Mouse (Mus musculus) midbrain, embryonic 12.5 days (tissue): ENCODE measurements at regions not wholly inside any gene's neighbourhood (a gene's known extent, or its start where the extent isn't known, plus 50 kb on each side); places are given as distances from the start of the nearest gene placed in this dataset.
A peak's percentile ranks its signal among the peaks of the same experiment; 100 is the strongest.
"Not testable (repeated sequence)": the region's sequence is repeated elsewhere in the genome, so short reads cannot be mapped to it uniquely, and the experiment has no call there.

Source experiments
- ATAC-seq: fragments of 200-750 bp; cut with Nextera tagmentation; 2 replicates; pipeline ENCODE4 v1.8.0; 2017; ENCODE audit warnings: low read depth, moderate TSS enrichment, moderate library complexity; ENCODE audit not compliant: low FRiP score
- H3K27ac ChIP-seq: fragments of 300-500 bp; sonication (generic); replicated peaks from 2 replicates; pipeline ENCODE4 v1.5.1; 2016; ENCODE audit warnings: mild to moderate bottlenecking
- H3K27me3 ChIP-seq: fragments of 300-500 bp; sonication (generic); 2 replicates; pipeline ENCODE4 v1.6.1; 2016; ENCODE audit warnings: mild to moderate bottlenecking
- H3K36me3 ChIP-seq: fragments of 300-500 bp; sonication (generic); 2 replicates; pipeline ENCODE4 v1.6.1; 2016
- H3K4me1 ChIP-seq: fragments of 300-500 bp; sonication (generic); 2 replicates; pipeline ENCODE4 v1.6.1; 2016
- H3K4me2 ChIP-seq: fragments of 300-500 bp; sonication (generic); replicated peaks from 2 replicates; pipeline ENCODE4 v1.6.1; 2016; ENCODE audit warnings: mild to moderate bottlenecking, moderate library complexity
- H3K4me3 ChIP-seq: fragments of 300-500 bp; sonication (generic); 2 replicates; pipeline ENCODE4 v1.5.1; 2016; ENCODE audit warnings: mild to moderate bottlenecking
- H3K9ac ChIP-seq: fragments of 300-500 bp; sonication (generic); replicated peaks from 2 replicates; pipeline ENCODE4 v1.6.1; 2016; ENCODE audit warnings: mild to moderate bottlenecking, moderate library complexity
- H3K9me3 ChIP-seq: fragments of 300-500 bp; sonication (generic); 2 replicates; pipeline ENCODE4 v1.6.1; 2016; ENCODE audit warnings: mild to moderate bottlenecking
- WGBS: fragments of 180-500 bp; shearing (Covaris S2); methylation state at CpG from one replicate; pipeline ENCODE4 v1.1.7; 2016; 5-methylcytosine and 5-hydroxymethylcytosine counted together

DNA sequence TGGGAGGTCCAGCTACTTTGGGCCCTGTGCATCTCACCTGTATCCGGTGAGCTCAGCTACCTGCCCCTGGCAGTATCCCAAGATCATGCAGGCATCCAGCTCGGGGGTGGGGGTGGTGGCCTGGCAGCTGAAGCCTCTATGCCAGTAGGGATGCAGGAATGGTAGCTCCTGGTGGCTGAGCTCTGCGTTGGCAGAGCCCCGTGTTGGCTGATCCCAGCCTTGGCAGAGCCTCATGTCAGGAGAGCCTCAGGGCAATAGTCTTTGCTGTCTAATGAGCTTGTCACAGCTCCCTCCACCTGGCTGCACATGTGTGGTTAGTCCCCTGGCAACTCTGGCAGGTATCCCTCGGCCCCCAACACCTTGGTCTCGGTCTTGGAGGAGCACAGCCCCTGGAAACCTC lies 153.6 kb downstream of the Kif26a start:
- Histone ChIP-seq H3K36me3 (no peaks in the 10 kb centered on the region), H3K9ac (no peak overlapping the region), H3K4me3 (no peak overlapping the region), H3K4me2 (no peak overlapping the region), H3K4me1 (peaks cover 40% of the 10 kb centered on the region), H3K27me3 (peaks cover 57% of the 10 kb centered on the region), H3K27ac (peak overlapping the region; percentile 35; the same call in 1 of the 2 replicates), H3K9me3 (no peaks in the 10 kb centered on the region)
- ATAC-seq, result no peak
- WGBS, result 81% methylated on average over 6 of the region's 6 CpGs

DNA sequence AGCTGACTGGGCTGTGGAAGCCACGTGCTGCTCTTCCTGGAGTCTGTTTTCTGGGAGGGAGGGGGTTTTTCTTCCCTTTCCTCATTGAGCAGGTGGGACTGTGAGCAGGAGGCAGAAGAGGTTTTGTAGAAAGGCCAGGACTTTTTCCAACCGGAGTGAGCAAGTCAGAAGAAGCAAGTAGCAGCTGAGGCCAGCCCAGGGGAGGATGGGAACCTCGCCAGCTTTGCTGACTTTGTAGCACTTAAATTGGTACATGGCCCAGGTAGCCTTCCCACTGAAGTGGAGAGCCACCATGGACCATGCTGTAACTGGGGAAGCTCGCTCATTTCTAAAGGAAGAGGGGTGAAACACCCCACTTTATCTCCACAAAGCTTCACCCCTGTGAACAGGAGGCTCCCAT lies 154.1 kb downstream of the Kif26a start:
- ATAC-seq, result no peak
- Histone ChIP-seq H3K9ac (no peak overlapping the region), H3K27me3 (peaks cover 58% of the 10 kb centered on the region), H3K36me3 (no peaks in the 10 kb centered on the region), H3K4me2 (no peak overlapping the region), H3K4me1 (peaks cover 42% of the 10 kb centered on the region), H3K9me3 (no peaks in the 10 kb centered on the region), H3K4me3 (no peak overlapping the region), H3K27ac (no peak overlapping the region)
- WGBS, result 73% methylated on average over 4 of the region's 4 CpGs

DNA sequence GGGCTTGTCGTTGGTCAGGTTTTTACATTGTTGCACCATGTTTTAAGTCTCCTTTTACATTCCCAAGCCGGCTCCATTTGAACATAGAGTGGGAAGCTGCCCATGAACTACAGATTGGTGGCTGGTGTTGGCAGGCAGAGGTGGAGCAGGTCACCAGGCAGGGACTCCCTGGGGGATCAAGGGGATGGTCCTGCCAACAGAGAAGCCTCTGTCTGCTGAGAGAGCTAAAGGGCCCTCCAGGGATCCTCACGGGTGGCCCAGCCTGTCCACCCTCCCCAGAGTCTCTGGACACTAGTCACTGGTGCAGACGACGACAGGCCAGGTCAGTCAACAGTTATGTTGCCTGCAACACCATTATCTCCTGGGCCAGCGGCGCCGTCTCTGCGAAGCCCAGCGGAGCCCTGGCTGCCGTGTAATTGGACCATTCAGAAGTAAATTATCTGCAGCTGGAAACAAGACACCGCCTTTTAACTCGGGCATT lies 155.4 kb downstream of the Kif26a start:
- H3K9ac ChIP-seq, result no peak overlapping the region
- H3K27me3 ChIP-seq, result peaks cover 54% of the 10 kb centered on the region
- H3K36me3 ChIP-seq, result no peaks in the 10 kb centered on the region
- H3K4me3 ChIP-seq, result no peak overlapping the region
- H3K4me1 ChIP-seq, result peaks cover 42% of the 10 kb centered on the region
- H3K27ac ChIP-seq, result peak overlapping the region; percentile 43; the same call in 1 of the 2 replicates
- peak; percentile 41; the same call in 1 of the 2 replicates for ATAC-seq
- 6% methylated on average over 13 of the region's 13 CpGs for WGBS
- peak overlapping the region; percentile 26 for H3K4me2 ChIP-seq
- no peaks in the 10 kb centered on the region for H3K9me3 ChIP-seq

DNA sequence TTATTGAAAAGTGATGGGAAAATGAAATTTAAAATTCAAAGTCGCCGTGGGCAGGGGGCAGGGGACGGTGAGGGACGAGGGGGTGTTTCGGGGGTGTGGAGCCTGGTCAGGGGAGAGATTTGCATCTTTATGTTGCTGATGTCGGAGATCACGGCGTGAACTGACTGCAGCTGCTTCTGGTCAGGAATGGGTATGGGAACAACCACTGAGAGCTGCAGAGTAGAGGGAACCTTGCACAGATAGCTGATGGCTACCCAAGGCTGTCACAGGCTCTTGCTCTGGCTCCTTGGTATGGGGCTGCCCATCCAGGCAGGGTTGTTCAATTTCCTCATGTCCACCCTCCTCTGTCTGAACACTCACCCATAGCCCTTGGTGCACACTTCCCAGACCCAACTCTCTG lies 155.9 kb downstream of the Kif26a start:
- Histone ChIP-seq H3K4me3 (no peak overlapping the region), H3K27ac (0 out of 2 replicates have a peak overlapping the region, but pooled peaks have one; percentile 7), H3K4me1 (peaks cover 42% of the 10 kb centered on the region), H3K36me3 (no peaks in the 10 kb centered on the region), H3K4me2 (peak overlapping the region; percentile 26), H3K27me3 (peaks cover 54% of the 10 kb centered on the region), H3K9me3 (no peaks in the 10 kb centered on the region), H3K9ac (no peak overlapping the region)
- 7% methylated on average over 8 of the region's 8 CpGs for WGBS
- ATAC-seq, result peak; percentile 44; the same call in 1 of the 2 replicates

DNA sequence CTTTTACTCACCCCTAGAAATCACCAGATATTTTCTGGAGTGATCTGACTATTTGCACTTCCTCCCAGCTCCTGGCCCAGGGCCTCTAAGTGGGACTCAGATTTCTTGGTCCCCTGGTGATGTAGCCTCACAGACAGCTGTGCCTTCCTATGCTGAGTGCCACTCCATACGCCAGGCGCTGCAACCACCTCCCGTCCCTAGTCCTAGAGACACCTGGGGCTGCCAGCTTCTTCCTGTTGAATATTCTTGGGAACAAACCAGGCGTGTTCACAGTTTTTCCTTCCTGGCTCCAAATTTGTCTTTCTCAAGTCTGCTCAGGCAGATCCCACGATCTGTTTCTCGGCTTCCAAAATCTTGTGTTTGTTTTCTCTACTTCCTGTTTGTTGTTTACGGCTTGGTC lies 160.2 kb downstream of the Kif26a start:
- Histone ChIP-seq H3K9me3 (no peaks in the 10 kb centered on the region), H3K4me1 (peaks cover 32% of the 10 kb centered on the region), H3K36me3 (no peaks in the 10 kb centered on the region), H3K27ac (no peak overlapping the region), H3K27me3 (peaks cover 29% of the 10 kb centered on the region), H3K4me2 (no peak overlapping the region), H3K9ac (no peak overlapping the region), H3K4me3 (no peak overlapping the region)
- no peak for ATAC-seq
- WGBS, result 73% methylated on average over 7 of the region's 7 CpGs

DNA sequence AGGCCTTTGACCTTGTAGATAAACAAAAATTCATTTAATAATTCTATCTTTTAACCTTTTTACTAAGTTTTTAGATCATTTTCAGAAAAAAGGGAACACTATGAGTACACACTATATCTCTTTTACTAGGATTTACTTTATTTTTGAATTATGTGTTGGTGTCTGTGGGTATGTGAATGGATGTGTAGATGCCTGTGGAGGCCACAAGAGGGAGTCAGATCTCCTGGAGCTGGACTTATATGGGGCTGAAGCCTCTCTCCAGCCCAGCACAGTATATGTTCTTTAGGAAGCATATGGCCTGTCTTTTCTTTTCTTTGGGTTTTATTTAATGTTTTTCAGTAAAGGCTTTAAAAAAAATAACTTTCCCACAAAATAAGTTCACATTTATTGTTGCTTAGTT lies 162.0 kb downstream of the Kif26a start:
- no peaks in the 10 kb centered on the region for H3K36me3 ChIP-seq
- H3K4me2 ChIP-seq, result no peak overlapping the region
- H3K9me3 ChIP-seq, result no peaks in the 10 kb centered on the region
- no peak overlapping the region for H3K4me3 ChIP-seq
- no peak overlapping the region for H3K27ac ChIP-seq
- no peak overlapping the region for H3K9ac ChIP-seq
- peaks cover 22% of the 10 kb centered on the region for H3K27me3 ChIP-seq
- no peak for ATAC-seq
- H3K4me1 ChIP-seq, result peaks cover 23% of the 10 kb centered on the region

DNA sequence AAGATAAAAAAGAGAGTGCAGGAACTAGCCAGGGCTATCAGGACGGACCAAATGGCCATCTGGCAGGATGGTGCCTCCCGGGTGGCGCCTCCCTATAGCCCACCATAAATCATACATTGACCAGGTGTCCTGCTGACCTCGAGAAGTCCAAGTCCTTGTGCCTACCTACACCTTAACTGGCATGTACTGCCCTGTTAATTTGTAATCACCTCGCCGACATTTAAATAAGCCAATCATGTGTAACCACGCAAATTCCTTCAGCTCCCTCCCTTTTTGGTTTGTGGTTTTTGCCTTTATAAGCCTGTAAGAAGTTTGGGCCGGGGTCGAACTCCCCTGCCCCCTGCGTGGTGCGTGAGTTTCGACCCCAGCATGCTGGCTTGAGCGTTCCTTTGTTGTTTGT lies 163.1 kb downstream of the Kif26a start:
- H3K4me1 ChIP-seq, result peaks cover 23% of the 10 kb centered on the region
- not testable (repeated sequence) for H3K27ac ChIP-seq, H3K9me3 ChIP-seq, ATAC-seq, H3K36me3 ChIP-seq, H3K4me2 ChIP-seq, H3K9ac ChIP-seq, H3K4me3 ChIP-seq
- WGBS, result 93% methylated on average over 13 of the region's 13 CpGs
- peaks cover 12% of the 10 kb centered on the region for H3K27me3 ChIP-seq

DNA sequence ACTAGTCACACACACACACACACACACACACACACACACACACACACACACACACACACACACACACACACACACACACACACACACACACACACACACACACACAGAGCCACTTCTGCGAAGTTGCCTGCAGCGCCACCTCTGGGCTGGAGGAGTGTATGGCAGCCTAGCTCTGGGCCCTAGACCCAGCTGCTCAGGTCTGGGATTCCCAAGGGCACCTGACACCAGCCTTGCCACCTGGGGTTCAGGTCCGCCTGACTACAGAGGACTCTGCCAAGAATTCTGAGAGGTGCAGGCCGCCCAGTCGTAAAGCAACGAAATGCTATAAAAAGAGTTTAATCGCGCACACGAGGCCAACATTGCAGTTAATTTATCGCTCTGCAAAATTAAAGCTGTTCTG lies 163.8 kb downstream of the Kif26a start:
- Histone ChIP-seq H3K4me1 (peaks cover 23% of the 10 kb centered on the region), H3K27me3 (peaks cover 10% of the 10 kb centered on the region), H3K27ac (no peak overlapping the region), H3K4me3 (no peak overlapping the region), H3K4me2 (no peak overlapping the region), H3K36me3 (no peaks in the 10 kb centered on the region), H3K9me3 (no peaks in the 10 kb centered on the region), H3K9ac (no peak overlapping the region)
- ATAC-seq, result no peak
- whole genome bisulfite sequencing, result 93% methylated on average over 10 of the region's 10 CpGs

DNA sequence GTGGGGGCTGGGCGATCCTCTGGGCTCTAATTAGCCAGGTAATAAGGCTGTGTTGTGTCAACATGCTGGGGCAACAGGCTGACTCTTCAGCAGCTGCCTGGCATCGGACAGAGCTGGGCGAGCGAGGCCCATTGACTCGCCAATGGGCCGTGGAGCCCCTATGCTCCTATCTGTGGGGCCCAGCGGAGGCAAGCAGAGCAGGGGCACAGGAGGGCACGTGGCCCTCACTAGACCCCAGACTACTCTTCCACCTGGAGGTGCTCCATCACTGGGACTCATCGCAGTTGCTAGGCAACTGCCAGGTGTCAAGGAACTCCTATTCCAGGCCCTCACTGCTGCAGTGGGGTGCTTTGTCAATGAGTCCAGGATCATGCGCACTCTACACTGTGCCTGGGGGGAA lies 164.7 kb downstream of the Kif26a start:
- H3K27me3 ChIP-seq, result peaks cover 5% of the 10 kb centered on the region; the same call in 1 of the 2 replicates
- no peak overlapping the region for H3K27ac ChIP-seq
- no peak overlapping the region for H3K9ac ChIP-seq
- no peak for ATAC-seq
- WGBS, result 88% methylated on average over 10 of the region's 10 CpGs
- H3K36me3 ChIP-seq, result no peaks in the 10 kb centered on the region
- H3K4me2 ChIP-seq, result no peak overlapping the region
- peaks cover 8% of the 10 kb centered on the region; the same call in 1 of the 2 replicates for H3K9me3 ChIP-seq
- H3K4me3 ChIP-seq, result no peak overlapping the region
- H3K4me1 ChIP-seq, result peaks cover 18% of the 10 kb centered on the region

DNA sequence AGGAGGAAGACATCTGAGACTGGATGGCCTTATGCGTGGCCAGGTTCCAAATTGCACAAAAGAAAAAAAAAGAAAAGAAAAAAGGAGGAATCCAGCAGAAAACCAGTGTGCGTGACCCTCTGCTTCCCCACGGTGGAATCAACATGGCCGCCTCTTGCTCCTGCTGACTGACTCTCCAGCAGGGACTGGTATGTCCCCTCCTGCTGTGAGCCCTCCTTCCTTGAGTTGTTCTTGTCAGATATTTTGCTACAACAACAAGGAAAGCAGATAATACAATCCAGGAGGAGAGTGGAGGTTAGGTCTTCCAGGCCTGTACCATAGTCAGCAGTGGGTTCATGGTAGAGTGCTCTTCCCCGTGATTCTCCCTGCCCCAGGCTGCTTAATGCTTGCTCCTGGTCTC lies 168.8 kb downstream of the Kif26a start:
- WGBS, result 91% methylated on average over 5 of the region's 5 CpGs
- H3K27ac ChIP-seq, result no peak overlapping the region
- peaks cover 21% of the 10 kb centered on the region for H3K27me3 ChIP-seq
- no peak overlapping the region for H3K4me2 ChIP-seq
- no peaks in the 10 kb centered on the region for H3K36me3 ChIP-seq
- peaks cover 18% of the 10 kb centered on the region for H3K4me1 ChIP-seq
- H3K9ac ChIP-seq, result no peak overlapping the region
- ATAC-seq, result no peak
- no peak overlapping the region for H3K4me3 ChIP-seq
- peaks cover 8% of the 10 kb centered on the region; the same call in 1 of the 2 replicates for H3K9me3 ChIP-seq

DNA sequence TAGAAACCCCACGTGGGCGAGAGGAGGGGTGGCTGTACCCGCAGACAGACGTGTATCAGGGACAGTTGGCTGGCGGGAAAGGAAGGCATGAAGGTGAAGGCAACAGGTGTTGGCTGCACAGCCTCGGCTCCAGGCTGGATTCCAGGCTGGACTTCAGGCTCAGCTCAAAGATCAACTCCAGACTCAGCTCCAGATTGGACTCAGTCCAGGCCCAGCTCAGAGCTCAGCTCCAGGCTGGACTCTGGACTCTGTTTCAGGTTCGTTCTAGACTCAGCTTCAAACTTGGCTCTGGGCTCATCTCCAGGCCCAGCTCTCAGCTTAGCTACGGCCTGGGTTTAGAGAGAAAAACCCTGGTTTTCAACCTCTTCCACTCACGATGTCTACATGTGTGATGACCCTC lies 171.2 kb downstream of the Kif26a start:
- WGBS, result 93% methylated on average over 9 of the region's 9 CpGs
- H3K4me3 ChIP-seq, result no peak overlapping the region
- H3K27ac ChIP-seq, result no peak overlapping the region
- peaks cover 8% of the 10 kb centered on the region; the same call in 1 of the 2 replicates for H3K9me3 ChIP-seq
- H3K9ac ChIP-seq, result no peak overlapping the region
- H3K4me1 ChIP-seq, result peaks cover 2% of the 10 kb centered on the region; the same call in 1 of the 2 replicates
- H3K27me3 ChIP-seq, result peaks cover 16% of the 10 kb centered on the region
- H3K36me3 ChIP-seq, result no peaks in the 10 kb centered on the region
- no peak overlapping the region for H3K4me2 ChIP-seq
- ATAC-seq, result no peak

DNA sequence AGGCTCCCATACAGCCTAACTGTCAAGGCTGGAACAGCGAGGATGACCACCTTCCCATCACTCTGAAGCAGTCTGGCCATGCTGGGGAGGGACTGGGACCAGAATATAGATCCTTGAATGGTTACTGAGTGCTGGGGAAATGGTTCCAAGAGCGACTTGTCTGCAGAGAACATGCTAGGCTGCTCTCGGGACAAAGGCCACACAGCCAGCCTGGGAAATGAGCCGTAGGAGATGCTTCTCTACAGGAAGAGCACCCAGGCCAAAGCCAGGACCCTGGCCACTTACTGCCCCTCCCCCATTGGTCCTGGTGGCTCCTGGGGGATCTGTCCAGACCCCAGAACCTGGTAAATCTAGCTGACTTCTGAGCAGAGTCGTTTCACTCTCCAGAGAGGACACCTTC lies 170.8 kb upstream of the A530016L24Rik start:
- Histone ChIP-seq H3K36me3 (no peaks in the 10 kb centered on the region), H3K4me3 (no peak overlapping the region), H3K27me3 (peaks cover 16% of the 10 kb centered on the region), H3K4me2 (no peak overlapping the region), H3K27ac (no peak overlapping the region), H3K9me3 (peaks cover 8% of the 10 kb centered on the region; the same call in 1 of the 2 replicates), H3K9ac (no peak overlapping the region), H3K4me1 (no peaks in the 10 kb centered on the region; the same call in 1 of the 2 replicates)
- WGBS, result 75% methylated on average over 5 of the region's 5 CpGs
- ATAC-seq, result no peak

DNA sequence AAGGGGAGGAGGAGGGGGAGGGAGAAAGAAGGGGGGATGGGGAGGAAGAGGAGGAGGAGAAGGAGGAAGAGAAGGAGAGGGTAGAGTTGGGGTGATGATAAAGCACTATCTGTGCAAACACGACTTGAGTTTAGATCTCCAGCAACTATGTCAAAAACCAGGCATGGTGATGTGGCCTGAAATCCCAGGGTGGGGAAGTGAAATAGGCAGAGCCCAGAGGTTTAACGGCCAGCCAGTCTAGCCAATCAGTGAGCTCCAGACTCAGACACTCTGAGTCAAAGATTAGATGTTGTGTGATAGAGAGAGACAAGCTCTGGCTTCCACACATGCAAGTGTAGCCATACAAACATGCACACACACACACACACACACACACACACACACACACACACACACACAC lies 167.1 kb upstream of the A530016L24Rik start:
- no peak overlapping the region for H3K27ac ChIP-seq
- 84% methylated on average over 2 of the region's 2 CpGs for WGBS
- H3K4me3 ChIP-seq, result no peak overlapping the region
- H3K27me3 ChIP-seq, result peaks cover 21% of the 10 kb centered on the region
- H3K4me2 ChIP-seq, result no peak overlapping the region
- H3K9me3 ChIP-seq, result no peaks in the 10 kb centered on the region
- no peak overlapping the region for H3K9ac ChIP-seq
- H3K4me1 ChIP-seq, result peaks cover 4% of the 10 kb centered on the region; the same call in 1 of the 2 replicates
- H3K36me3 ChIP-seq, result no peaks in the 10 kb centered on the region
- no peak for ATAC-seq
